Mouse (Mus musculus) stomach, postnatal 0 days (tissue): ENCODE measurements at regions not wholly inside any gene's neighbourhood (a gene's known extent, or its start where the extent isn't known, plus 50 kb on each side); places are given as distances from the start of the nearest gene placed in this dataset.

Experiments used
- CTCF ChIP-seq: IDR thresholded peaks from 2 replicates; pipeline ENCODE4 v1.5.1; 2016; ENCODE audit warnings: antibody characterized with exemption, low read depth, mild to moderate bottlenecking, moderate library complexity
- EP300 ChIP-seq: optimal IDR thresholded peaks from 2 replicates; pipeline ENCODE3; 2016; ENCODE audit warnings: antibody characterized with exemption

DNA sequence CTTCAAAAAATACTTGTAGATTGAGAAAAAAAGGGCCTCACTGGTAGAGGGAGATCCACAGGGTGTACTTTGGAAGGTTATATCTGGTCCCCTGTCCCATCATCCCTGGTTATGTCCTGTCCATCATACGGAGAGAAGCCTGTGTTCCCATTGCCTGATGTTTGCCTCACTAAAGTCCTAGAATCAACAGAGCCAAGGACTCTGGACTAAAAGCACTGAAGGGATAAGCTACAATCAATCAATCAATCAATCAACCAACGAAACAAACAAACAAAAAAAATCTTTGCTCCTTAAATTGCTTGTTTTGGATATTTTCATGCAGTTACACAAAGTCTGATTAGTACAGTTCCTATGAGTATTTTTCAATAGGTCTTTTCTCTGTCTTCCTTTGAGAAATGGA, 185.1 kb upstream of the Smarca2 start:
- no peak for TF ChIP-seq CTCF
- TF ChIP-seq EP300, result no peak
